Mouse (Mus musculus) limb, embryonic 10.5 days (tissue): ENCODE data around the gene Spata25. TPM values are rescaled to one million over a fixed set of nuclear protein-coding genes. Genes with fewer than 3 reads are reported as not detected.

Experiments used
- DNase-seq: peaks from one replicate; pipeline ENCODE4 v3.0.0-alpha.2; 2017; ENCODE audit warnings: low spot score
- H3K27ac ChIP-seq: fragments of 300-500 bp; sonication (generic); 2 replicates; pipeline ENCODE4 v1.5.1; 2016; ENCODE audit warnings: mild to moderate bottlenecking
- H3K27me3 ChIP-seq: fragments of 300-500 bp; sonication (generic); 2 replicates; pipeline ENCODE4 v1.6.1; 2016; ENCODE audit warnings: low read depth, mild to moderate bottlenecking; ENCODE audit not compliant: poor library complexity, severe bottlenecking
- H3K36me3 ChIP-seq: fragments of 300-500 bp; sonication (generic); 2 replicates; pipeline ENCODE4 v1.6.1; 2016; ENCODE audit warnings: mild to moderate bottlenecking, moderate library complexity
- H3K4me1 ChIP-seq: fragments of 300-500 bp; sonication (generic); 2 replicates; pipeline ENCODE4 v1.6.1; 2016
- H3K4me3 ChIP-seq: fragments of 300-500 bp; sonication (generic); 2 replicates; pipeline ENCODE4 v1.5.1; 2016; ENCODE audit warnings: mild to moderate bottlenecking, moderate library complexity
- H3K9me3 ChIP-seq: fragments of 300-500 bp; sonication (generic); replicated peaks from 2 replicates; pipeline ENCODE4 v1.6.1; 2016; ENCODE audit warnings: mild to moderate bottlenecking
- WGBS: fragments of 180-500 bp; shearing (Covaris S2); methylation state at CpG from one replicate; pipeline ENCODE4 v1.1.7; 2016; 5-methylcytosine and 5-hydroxymethylcytosine counted together
- polyA plus RNA-seq: library from polyadenylated mRNA; unstranded; fragments of >200 nt; fragmentation: Nextera tagmentation; extraction: Ambion mirVana; gene quantifications from 2 replicates; pipeline ENCODE4 v1.2.1, GENCODE M21; 2016

Gene Spata25
- polyA plus RNA-seq, 1 experiment from 2014 or later, result 0.36 TPM

DNA sequence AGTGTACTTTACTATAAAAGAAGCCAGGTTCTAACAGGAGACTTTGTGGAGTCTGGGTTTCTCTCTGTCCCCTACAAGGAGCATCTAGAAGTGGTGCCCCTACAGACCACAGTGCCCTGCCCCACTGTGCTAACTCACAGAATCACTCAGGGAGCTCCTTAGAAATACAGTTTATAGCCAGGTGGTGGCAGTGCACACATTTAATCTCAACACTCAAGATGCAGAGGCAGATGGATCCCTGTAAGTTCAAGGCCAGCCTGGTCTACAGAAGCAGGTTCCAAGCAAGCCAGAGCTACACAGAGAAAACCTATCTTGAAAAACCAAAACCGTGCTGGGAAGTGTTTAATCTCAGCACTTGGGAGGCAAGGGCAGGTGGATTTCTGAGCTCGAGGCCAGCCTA, 34.6 kb downstream of the Spata25 start:
- Histone ChIP-seq H3K27ac (no peak overlapping the region), H3K9me3 (no peaks in the 10 kb centered on the region), H3K4me3 (no peak overlapping the region), H3K36me3 (peaks cover 89% of the 10 kb centered on the region), H3K4me1 (peaks cover under 1% of the 10 kb centered on the region; the same call in 1 of the 2 replicates), H3K27me3 (no peaks in the 10 kb centered on the region)
- WGBS, result 94% methylated on average over 2 of the region's 2 CpGs
- DNase-seq, result no peak

DNA sequence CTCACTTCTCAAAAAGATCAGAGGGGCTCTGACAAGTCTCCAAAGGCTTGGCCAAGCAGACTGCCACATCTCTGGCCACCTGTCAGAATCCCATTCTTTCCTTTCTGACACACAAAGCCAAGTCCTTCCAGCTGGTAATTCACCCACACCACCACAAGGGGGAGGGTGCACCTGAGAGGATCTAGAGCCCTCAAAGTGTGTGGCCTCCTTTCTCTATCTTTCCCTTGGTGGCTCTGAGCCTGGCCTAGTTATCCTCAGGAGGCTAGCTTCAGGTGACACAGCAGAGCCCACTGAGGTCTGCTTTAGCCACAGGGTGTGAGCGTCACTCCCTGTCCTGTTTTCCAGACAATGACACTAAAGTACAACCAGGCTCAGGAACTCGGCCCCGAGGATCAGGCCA, 35.1 kb downstream of the Spata25 start:
- H3K36me3 ChIP-seq, result peaks cover 88% of the 10 kb centered on the region
- 90% methylated on average over 3 of the region's 3 CpGs for WGBS
- DNase-seq, result peak; percentile 57

DNA sequence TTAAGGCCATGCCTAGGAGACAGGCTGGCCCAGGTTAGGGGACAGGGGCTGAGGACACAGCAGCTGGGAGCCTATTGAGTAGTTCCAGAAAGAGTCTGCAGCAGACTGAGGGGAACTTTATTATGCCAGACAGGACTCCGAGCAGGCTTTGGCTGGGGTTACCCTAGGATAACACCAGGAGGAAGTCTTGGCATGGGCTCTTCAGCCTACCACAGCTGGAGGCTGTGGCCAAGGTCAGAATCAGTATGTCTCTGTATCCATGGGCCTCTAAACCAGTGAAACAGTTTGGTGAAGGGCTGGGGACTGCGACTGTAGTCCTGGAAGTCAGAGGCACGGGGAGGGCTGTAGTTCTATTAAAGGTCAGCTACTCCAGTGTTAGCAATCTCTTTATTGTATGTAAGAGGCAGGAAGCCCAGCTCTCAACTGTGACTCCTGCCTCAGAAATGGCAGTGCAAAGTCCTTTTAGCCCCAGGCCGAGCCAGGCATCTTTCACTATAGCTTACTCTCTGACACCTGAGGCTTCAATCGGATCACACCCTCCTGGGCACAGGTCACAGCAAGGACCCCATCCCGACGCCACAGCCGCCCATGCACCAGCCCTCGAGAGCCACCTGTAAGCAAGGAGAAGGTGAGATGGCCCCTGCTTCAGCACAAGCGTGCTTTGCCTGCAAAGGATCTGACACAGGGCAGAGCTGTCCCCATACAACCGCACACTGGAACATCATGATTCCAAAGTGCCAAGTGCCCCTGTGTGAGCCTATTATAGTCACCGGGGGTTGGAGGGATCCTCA, 35.7 kb downstream of the Spata25 start:
- H3K4me1 ChIP-seq, result peaks cover 2% of the 10 kb centered on the region; the same call in 1 of the 2 replicates
- no peaks in the 10 kb centered on the region for H3K9me3 ChIP-seq
- WGBS, result 92% methylated on average over 12 of the region's 12 CpGs
- no peak overlapping the region for H3K4me3 ChIP-seq
- no peak for DNase-seq
- H3K27ac ChIP-seq, result no peak overlapping the region
- no peaks in the 10 kb centered on the region for H3K27me3 ChIP-seq
- peaks cover 82% of the 10 kb centered on the region for H3K36me3 ChIP-seq

More for the DNA sequence above, 35.1 kb downstream of the Spata25 start:
- no peak overlapping the region for H3K27ac ChIP-seq
- peaks cover 2% of the 10 kb centered on the region; the same call in 1 of the 2 replicates for H3K4me1 ChIP-seq
- no peaks in the 10 kb centered on the region for H3K9me3 ChIP-seq
- no peak overlapping the region for H3K4me3 ChIP-seq
- H3K27me3 ChIP-seq, result no peaks in the 10 kb centered on the region

DNA sequence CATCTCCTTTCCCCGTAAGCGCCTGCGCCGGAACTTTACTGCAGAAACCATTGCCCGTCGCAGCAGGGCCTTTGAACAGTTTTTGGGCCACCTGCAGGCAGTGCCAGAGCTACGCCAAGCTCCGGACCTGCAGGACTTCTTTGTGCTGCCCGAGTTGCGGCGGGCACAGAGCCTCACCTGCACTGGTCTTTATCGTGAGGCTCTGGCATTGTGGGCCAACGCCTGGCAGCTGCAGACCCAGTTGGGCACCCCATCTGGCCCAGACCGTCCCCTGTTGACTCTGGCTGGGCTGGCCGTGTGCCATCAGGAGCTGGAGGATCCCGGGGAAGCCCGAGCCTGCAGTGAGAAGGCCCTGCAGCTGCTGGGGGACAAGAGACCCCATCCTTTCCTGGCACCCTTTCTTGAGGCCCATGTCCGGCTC, 36.5 kb downstream of the Spata25 start:
- Histone ChIP-seq H3K27me3 (no peaks in the 10 kb centered on the region), H3K4me1 (peaks cover 2% of the 10 kb centered on the region; the same call in 1 of the 2 replicates), H3K36me3 (peaks cover 76% of the 10 kb centered on the region), H3K4me3 (no peak overlapping the region), H3K9me3 (no peaks in the 10 kb centered on the region), H3K27ac (no peak overlapping the region)
- WGBS, result 93% methylated on average over 18 of the region's 18 CpGs
- no peak for DNase-seq

DNA sequence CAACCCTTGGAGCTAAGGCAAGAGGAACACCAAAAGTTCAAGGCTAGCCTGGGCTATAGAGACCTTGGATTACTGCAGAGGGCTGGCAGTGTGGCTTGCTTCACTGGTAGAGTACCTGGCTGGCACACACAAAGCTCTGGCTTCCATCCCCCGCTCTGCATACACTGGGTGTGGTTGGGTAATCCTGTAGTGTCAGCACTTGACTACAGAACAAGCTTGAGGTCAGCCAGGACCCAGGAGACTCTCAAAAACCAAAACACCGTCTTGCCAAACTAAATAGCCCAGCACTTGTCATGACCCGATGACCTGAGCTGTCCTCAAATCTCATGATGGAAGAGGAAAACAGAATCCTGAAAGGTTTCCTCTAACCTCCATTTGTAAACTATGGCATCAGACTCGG, 37.9 kb downstream of the Spata25 start:
- Histone ChIP-seq H3K36me3 (peaks cover 62% of the 10 kb centered on the region), H3K4me1 (peaks cover 13% of the 10 kb centered on the region), H3K27ac (no peak overlapping the region), H3K27me3 (no peaks in the 10 kb centered on the region), H3K9me3 (no peaks in the 10 kb centered on the region), H3K4me3 (no peak overlapping the region)
- 84% methylated on average over 4 of the region's 4 CpGs for WGBS
- DNase-seq, result no peak

DNA sequence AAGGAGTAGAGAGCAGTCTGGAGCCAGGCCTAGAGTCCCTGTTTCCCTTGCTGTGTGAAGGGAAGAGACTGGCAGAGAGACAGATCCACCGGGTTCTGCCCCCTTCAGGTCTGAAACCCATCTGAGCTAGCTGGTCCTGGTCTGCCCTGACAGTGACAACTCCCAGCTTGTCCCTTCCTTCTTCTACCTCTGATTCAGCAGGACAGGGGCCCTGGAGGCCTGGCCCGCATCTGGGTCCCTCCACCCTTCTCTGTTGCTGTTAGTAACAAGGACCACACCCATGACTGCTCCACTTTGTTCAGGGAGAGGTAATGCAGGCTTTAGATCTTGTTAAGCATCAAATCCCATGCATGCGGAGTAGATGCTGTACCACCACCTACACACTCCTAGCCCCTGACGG, 39.9 kb downstream of the Spata25 start:
- H3K4me1 ChIP-seq, result peaks cover 20% of the 10 kb centered on the region
- H3K9me3 ChIP-seq, result no peaks in the 10 kb centered on the region
- H3K4me3 ChIP-seq, result no peak overlapping the region
- no peak overlapping the region for H3K27ac ChIP-seq
- DNase-seq, result no peak
- WGBS, result 73% methylated on average over 4 of the region's 4 CpGs
- H3K36me3 ChIP-seq, result peaks cover 47% of the 10 kb centered on the region
- H3K27me3 ChIP-seq, result no peaks in the 10 kb centered on the region

DNA sequence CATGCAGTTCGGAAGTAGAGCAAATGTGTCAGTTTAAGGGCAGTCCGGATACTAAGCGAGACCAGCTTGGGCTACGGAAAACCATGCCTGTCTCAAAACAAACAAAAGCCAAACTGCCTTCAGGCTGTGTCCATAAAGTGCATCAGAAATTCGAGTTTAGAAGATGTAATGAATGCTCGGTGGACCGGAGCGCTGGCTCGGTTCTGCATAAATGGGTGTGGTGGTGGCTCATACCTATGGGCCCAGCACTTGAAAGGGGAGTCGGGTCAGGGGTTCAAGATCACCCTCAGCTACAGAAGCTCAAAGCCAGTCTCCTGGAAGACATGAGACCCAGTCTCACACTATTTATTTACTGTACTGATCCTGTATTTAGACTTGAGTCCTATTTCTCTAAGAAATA, 40.6 kb downstream of the Spata25 start:
- Histone ChIP-seq H3K36me3 (peaks cover 41% of the 10 kb centered on the region), H3K4me1 (peaks cover 20% of the 10 kb centered on the region), H3K4me3 (no peak overlapping the region), H3K27me3 (no peaks in the 10 kb centered on the region), H3K27ac (no peak overlapping the region), H3K9me3 (no peaks in the 10 kb centered on the region)
- DNase-seq, result no peak
- WGBS, result 89% methylated on average over 10 of the region's 10 CpGs

DNA sequence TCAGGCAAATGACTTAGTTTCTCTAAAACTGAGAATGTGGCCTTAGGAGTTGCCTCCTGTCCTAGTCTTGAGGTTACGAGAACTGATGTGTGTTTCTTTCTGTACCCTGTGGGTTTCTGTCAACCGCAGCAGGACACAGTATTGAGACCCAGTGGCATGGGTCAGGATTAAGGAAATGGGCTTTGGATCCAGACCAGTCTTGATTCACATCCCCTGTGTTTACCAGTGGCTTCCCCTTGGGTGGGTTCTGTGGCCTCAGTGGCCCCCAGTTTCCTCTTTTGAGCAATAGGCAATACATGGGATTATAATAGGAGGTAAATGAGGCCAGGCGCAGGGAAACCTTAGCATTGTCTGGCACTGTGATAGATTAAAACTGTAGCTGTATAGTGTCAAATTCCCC, 41.3 kb downstream of the Spata25 start:
- no peak for DNase-seq

DNA sequence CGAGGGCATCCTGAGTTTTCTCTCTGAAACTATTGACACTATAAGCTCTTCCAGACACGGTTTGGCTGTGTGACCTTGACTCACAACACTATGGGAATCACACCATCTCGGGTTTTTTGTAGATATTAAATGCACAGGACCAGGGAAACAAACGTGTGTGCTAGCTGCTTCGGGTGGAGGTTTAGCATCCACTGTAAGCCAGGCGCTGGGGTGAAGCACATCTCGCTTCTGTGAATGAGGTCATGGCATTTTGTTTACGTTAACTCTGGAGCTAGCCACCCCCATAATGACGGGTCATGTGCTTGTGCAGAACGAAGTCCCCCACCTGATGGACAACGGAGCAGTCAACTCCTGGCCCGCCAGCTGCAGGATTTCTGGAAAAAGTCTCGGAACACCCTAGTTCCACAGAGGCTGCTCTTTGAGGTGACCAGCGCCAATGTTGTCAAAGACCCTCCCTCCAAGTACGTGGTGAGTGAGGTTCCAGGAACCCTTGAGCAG, 41.9 kb downstream of the Spata25 start:
- 10% methylated on average over 15 of the region's 15 CpGs for WGBS
- peak overlapping the region; percentile 73 for H3K4me3 ChIP-seq
- DNase-seq, result no peak
- no peaks in the 10 kb centered on the region for H3K9me3 ChIP-seq
- peak overlapping the region; percentile 83 for H3K27ac ChIP-seq
- peaks cover 27% of the 10 kb centered on the region for H3K36me3 ChIP-seq
- peaks cover 20% of the 10 kb centered on the region for H3K4me1 ChIP-seq
- H3K27me3 ChIP-seq, result no peaks in the 10 kb centered on the region

More for the DNA sequence above, 41.3 kb downstream of the Spata25 start:
- Histone ChIP-seq H3K27ac (no peak overlapping the region), H3K36me3 (peaks cover 33% of the 10 kb centered on the region), H3K4me3 (no peak overlapping the region), H3K4me1 (peaks cover 20% of the 10 kb centered on the region), H3K9me3 (no peaks in the 10 kb centered on the region), H3K27me3 (no peaks in the 10 kb centered on the region)
- 91% methylated on average over 3 of the region's 3 CpGs for WGBS

DNA sequence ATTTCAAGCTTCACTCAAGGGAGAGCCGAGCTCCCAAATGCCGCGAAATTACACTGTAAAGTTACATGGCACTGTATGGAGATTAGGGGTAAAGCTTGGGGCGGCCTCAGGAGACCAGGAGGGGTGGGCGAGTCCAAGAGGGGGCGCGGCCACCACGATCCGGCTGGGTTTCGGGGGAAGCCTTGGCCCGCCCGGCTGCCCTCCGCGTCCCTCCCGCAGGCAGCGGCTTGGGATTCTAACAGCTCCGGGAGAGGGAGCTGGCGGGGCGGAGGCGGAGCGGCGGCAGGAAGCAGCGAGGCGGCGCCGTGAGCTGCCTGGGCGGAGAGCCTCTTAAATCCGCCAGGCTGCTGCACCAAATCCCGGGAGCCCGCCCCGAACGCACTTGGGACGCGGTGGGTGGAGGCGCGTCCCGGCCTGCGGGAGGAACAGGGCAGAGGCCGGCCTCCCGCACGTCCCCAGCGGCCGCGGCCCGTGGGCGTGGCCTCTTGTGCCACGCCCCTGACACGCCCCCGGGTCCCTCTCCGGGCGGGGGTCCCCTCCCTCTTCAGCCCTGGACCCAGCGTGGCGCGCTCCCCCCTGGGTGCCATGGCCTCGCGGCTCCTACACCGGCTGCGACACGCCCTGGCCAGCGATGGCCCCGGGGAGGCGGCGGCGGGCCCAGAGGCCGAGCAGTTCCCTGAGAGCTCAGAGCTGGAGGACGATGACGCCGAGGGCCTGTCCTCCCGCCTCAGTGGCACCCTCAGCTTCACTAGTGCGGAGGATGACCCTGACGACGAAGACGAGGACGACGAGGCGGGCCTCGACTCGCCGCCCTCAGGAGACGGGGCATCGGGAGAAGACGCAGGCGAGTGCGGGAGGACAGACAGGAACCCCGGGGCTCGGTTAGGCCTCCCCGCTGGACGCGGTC, 42.6 kb downstream of the Spata25 start, which contains the start of gene Snx21:
Gene Snx21, plus strand, starts transcription at position 343 of the 907 bp plus-strand sequence.
- H3K36me3 ChIP-seq, result peaks cover 20% of the 10 kb centered on the region
- H3K9me3 ChIP-seq, result no peaks in the 10 kb centered on the region
- peak within 1 kb of the TSS; percentile 83 for H3K27ac ChIP-seq
- H3K4me1 ChIP-seq, result peaks cover 20% of the 10 kb centered on the region
- peak within 1 kb of the TSS; percentile 73 for H3K4me3 ChIP-seq
- WGBS, result under 1% methylated on average over 85 of the region's 89 CpGs
- DNase-seq, result peak; percentile 92
- no peaks in the 10 kb centered on the region for H3K27me3 ChIP-seq

DNA sequence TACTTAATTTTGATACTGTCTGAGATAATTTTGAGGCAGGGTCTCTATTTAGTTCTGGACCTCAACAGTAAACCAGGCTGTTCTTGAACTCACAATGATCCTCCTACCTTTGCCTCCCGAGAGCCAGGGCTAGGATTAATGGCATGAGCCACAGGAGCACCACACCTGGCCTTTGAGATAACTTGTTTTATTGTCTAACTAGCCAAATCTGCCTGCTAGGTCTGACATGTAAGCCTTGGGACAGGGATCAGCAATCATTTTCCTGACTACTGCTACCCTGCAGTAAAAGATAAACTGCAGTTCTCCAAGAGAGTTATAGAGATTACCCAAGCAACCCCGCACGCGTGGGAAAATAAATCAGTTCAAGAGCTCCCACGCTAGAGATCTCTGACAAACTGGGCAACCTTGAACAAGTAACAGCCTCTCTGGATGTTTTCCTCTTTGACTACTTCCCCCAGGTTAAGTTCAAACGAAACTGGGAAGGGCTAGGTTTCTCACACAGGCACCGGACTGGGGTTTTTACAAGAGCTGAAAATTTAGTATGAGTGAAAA, 43.4 kb downstream of the Spata25 start:
- H3K9me3 ChIP-seq, result no peaks in the 10 kb centered on the region
- peak overlapping the region; percentile 83 for H3K27ac ChIP-seq
- H3K4me3 ChIP-seq, result peak overlapping the region; percentile 73
- no peaks in the 10 kb centered on the region for H3K27me3 ChIP-seq
- H3K4me1 ChIP-seq, result peaks cover 20% of the 10 kb centered on the region
- DNase-seq, result no peak
- WGBS, result 17% methylated on average over 7 of the region's 7 CpGs
- peaks cover 12% of the 10 kb centered on the region for H3K36me3 ChIP-seq

DNA sequence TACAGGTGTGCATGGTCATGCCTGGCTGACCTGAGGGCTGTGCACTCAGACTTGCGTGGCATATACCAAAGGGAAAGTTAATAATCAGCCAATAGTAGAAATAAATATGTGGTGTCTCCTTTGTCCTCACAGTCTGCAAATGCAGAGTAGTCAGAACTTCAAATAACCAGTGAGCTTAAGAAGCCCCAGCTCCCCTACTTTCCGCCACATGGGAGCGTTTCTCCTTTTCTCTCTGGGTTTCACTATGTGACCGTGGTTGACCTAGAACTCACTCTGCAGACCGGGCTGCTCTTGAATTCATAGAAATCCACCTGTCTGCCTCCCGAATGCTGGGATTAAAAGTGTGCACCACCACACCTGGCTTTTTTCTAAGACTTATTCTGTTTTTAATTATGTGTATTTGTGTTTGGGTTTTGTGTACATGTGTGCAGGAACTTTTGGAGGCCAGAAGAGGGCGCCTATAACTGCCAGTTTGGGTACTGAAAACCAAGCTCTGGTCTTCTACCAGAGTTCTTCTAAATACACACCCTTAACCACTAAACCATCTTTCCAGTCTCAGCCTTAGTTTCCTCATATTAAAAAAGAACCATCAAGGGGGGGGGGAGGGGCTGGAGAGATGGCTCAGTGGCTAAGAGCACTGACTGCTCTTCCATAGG, 44.3 kb downstream of the Spata25 start:
- Histone ChIP-seq H3K27me3 (no peaks in the 10 kb centered on the region), H3K36me3 (0 out of 2 replicates have a peak, but pooled peaks cover 6% of the 10 kb centered on the region), H3K4me1 (peaks cover 20% of the 10 kb centered on the region), H3K9me3 (no peaks in the 10 kb centered on the region), H3K27ac (no peak overlapping the region), H3K4me3 (no peak overlapping the region)
- WGBS, result 73% methylated on average over 7 of the region's 7 CpGs
- no peak for DNase-seq
